Mouse (Mus musculus): ENCODE data around the gene Shd.

GRCm38 (mm10) chr17:55986030-55986961, 16.0 kb downstream of the Shd start, which contains the start of gene Fsd1:
- TF ChIP-seq GATA1 (IDR thresholded peaks at IDR 0.05; ENCODE audit: borderline replicate concordance, low read length) (no peak), FLI1 (IDR thresholded peaks at IDR 0.05; ENCODE audit: low read length) (no peak)
